In genomic region chr17:10321092-10321491, GRCm38 (mm10) we compare ENCODE assay signal across 10 mouse cellular contexts. TPM values are rescaled to one million over a fixed set of nuclear protein-coding genes. Genes with fewer than 3 reads are reported as not detected.
DNase-seq lines count a peak whose midpoint lies in the region; ATAC-seq and TF ChIP-seq lines count a peak whose summit lies in the region.
"Had no signal": no experiment of that assay in that cellular context is flagged by ENCODE, and none has a peak within 500 bp of the region (broad histone marks: within the 10 kb centered on the region; RNA-seq: fewer than 3 reads in every experiment).

No protein-coding gene starts in this region.

- peaks cover 5% of the 10 kb centered on the region for H3K36me3 ChIP-seq in heart, embryonic 16.5 days (ENCODE audit: control insufficient read depth, insufficient read depth)
- H3K36me3 ChIP-seq in MEL (ENCODE audit: control insufficient read depth in 1 of 2, insufficient read depth in 2 of 2, low read length in 2 of 2), result peaks cover 0 to 9% of the 10 kb centered on the region in 2 experiments; a peak in 2 of 4 replicates
- peaks cover 8% of the 10 kb centered on the region; the same call in 1 of the 2 replicates for H3K36me3 ChIP-seq in forebrain, embryonic 12.5 days (replicated peaks)
- H3K36me3 ChIP-seq in liver, embryonic 14.5 days (replicated peaks; ENCODE audit: control insufficient read depth, insufficient read depth, low read depth), result no peaks in the 10 kb centered on the region
- H3K36me3 ChIP-seq: intestine, embryonic 15.5 days had no signal

- peak overlapping the region; percentile 64 for H3K4me2 ChIP-seq in heart, embryonic 16.5 days (ENCODE audit: low read depth, low read length)
- peak overlapping the region; percentile 51 for H3K4me2 ChIP-seq in forebrain, embryonic 12.5 days
- H3K4me2 ChIP-seq in liver, embryonic 14.5 days (ENCODE audit: low read depth), result peak overlapping the region; percentile 11; the same call in 1 of the 2 replicates

- H3K9me3 ChIP-seq in heart, embryonic 16.5 days (replicated peaks; ENCODE audit: control insufficient read depth, low read length), result 0 out of 2 replicates have a peak, but pooled peaks cover 3% of the 10 kb centered on the region
- no peaks in the 10 kb centered on the region for H3K9me3 ChIP-seq in MEL (replicated peaks; ENCODE audit: insufficient read depth, low read length)
- H3K9me3 ChIP-seq in forebrain, embryonic 12.5 days, result 0 out of 2 replicates have a peak, but pooled peaks cover 3% of the 10 kb centered on the region
- no peaks in the 10 kb centered on the region for H3K9me3 ChIP-seq in liver, embryonic 14.5 days (ENCODE audit: control insufficient read depth, low read length)
- H3K9me3 ChIP-seq: intestine, embryonic 15.5 days had no signal

- TF ChIP-seq RAD21 in MEL (IDR thresholded peaks at IDR 0.05; ENCODE audit: low read depth, low read length), result no peak

- peaks cover 18% of the 10 kb centered on the region for H3K4me1 ChIP-seq in heart, embryonic 16.5 days (ENCODE audit: control insufficient read depth, insufficient read depth, low read length)
- H3K4me1 ChIP-seq in MEL (ENCODE audit: control insufficient read depth in 1 of 2, insufficient read depth in 2 of 2, low read length in 2 of 2), result no peaks in the 10 kb centered on the region; a peak in 1 of 4 replicates
- peaks cover 15% of the 10 kb centered on the region for H3K4me1 ChIP-seq in forebrain, embryonic 12.5 days
- H3K4me1 ChIP-seq in liver, embryonic 14.5 days (replicated peaks; ENCODE audit: control insufficient read depth in 2 of 2, insufficient read depth in 2 of 2, low read length in 1 of 2), result peaks cover 0 to 7% of the 10 kb centered on the region in 2 experiments; a peak in 3 of 4 replicates
- H3K4me1 ChIP-seq: intestine, embryonic 15.5 days had no signal

- WGBS in heart, embryonic 16.5 days, result 18% methylated on average over 1 of the region's 1 CpGs
- WGBS in forebrain, embryonic 12.5 days, result 4% methylated on average over 1 of the region's 1 CpGs
- WGBS in liver, embryonic 14.5 days (ENCODE audit: insufficient replicate concordance), result 40% methylated on average over 1 of the region's 1 CpGs

- TF ChIP-seq POLR2A in MEL (IDR thresholded peaks at IDR 0.05; ENCODE audit: control insufficient read depth in 1 of 2, insufficient read depth in 1 of 2, low read depth in 1 of 2, low read length in 2 of 2, poor library complexity in 1 of 2), result no peak

- DNase-seq in heart, adult 8-10 months (ENCODE audit: low spot score), result no peak
- peak; percentile 32 for DNase-seq in MEL (ENCODE audit: low read depth, low spot score)
- DNase-seq in liver, embryonic 14.5 days (ENCODE audit: low read depth in 3 of 3, low spot score in 3 of 3), result no peak
- no peak for DNase-seq in cerebellum, adult 9-11 months
- DNase-seq in layer of hippocampus, adult 8-10 months (ENCODE audit: low spot score in 2 of 2), result no peak
- no peak for DNase-seq in frontal cortex, postnatal 25 days (ENCODE audit: low spot score in 2 of 2)
- DNase-seq: adrenal gland, adult 2 months had no signal

- TF ChIP-seq CTCF in MEL (IDR thresholded peaks at IDR 0.05 in 2 of 3, conservative IDR thresholded peaks at IDR 0.05 in 1 of 3; ENCODE audit: control insufficient read depth in 1 of 3, insufficient read depth in 1 of 3, low read depth in 2 of 3, low read length in 3 of 3, poor library complexity in 1 of 3, severe bottlenecking in 1 of 3), result no peak
- TF ChIP-seq CTCF in liver, embryonic 14.5 days (IDR thresholded peaks at IDR 0.05; ENCODE audit: low read depth), result no peak

- H3K27me3 ChIP-seq in heart, embryonic 16.5 days (ENCODE audit: control insufficient read depth, insufficient read depth, low read length), result no peaks in the 10 kb centered on the region
- H3K27me3 ChIP-seq in MEL (ENCODE audit: control insufficient read depth in 1 of 2, insufficient read depth in 2 of 2, low read length in 2 of 2), result no peaks in the 10 kb centered on the region
- no peaks in the 10 kb centered on the region for H3K27me3 ChIP-seq in forebrain, embryonic 12.5 days
- H3K27me3 ChIP-seq in liver, embryonic 14.5 days (ENCODE audit: control insufficient read depth, insufficient read depth, low read length), result peaks cover 4% of the 10 kb centered on the region; the same call in 1 of the 2 replicates
- H3K27me3 ChIP-seq: intestine, embryonic 15.5 days had no signal

- H3K9ac ChIP-seq in heart, embryonic 16.5 days (ENCODE audit: low read length), result peak overlapping the region; percentile 60; the same call in 1 of the 2 replicates
- H3K9ac ChIP-seq in MEL (ENCODE audit: control insufficient read depth, low read depth, low read length, poor library complexity, severe bottlenecking), result no peak overlapping the region
- H3K9ac ChIP-seq in forebrain, embryonic 12.5 days, result peak overlapping the region; percentile 49; the same call in 1 of the 2 replicates
- H3K9ac ChIP-seq in liver, embryonic 14.5 days (replicated peaks), result no peak overlapping the region
- H3K9ac ChIP-seq: intestine, embryonic 15.5 days had no signal

- peak overlapping the region; percentile 38 for H3K4me3 ChIP-seq in heart, embryonic 16.5 days (ENCODE audit: low read length)
- H3K4me3 ChIP-seq in MEL (ENCODE audit: control insufficient read depth in 1 of 2, insufficient read depth in 1 of 2, low read depth in 2 of 2, low read length in 2 of 2), result peak overlapping the region in 1 of 2 experiments; percentile 92; a peak in 1 of 4 replicates
- peak overlapping the region; percentile 24 for H3K4me3 ChIP-seq in forebrain, embryonic 12.5 days (replicated peaks)
- H3K4me3 ChIP-seq in liver, embryonic 14.5 days (ENCODE audit: insufficient read depth in 1 of 2, low read depth in 2 of 2, low read length in 2 of 2), result no peak overlapping the region

- peak overlapping the region; percentile 83 for H3K27ac ChIP-seq in heart, embryonic 16.5 days (ENCODE audit: low read length)
- no peak overlapping the region for H3K27ac ChIP-seq in MEL (ENCODE audit: control insufficient read depth, low read depth, low read length)
- 0 out of 2 replicates have a peak overlapping the region, but pooled peaks have one; percentile 25 for H3K27ac ChIP-seq in forebrain, embryonic 12.5 days
- H3K27ac ChIP-seq in liver, embryonic 14.5 days, result no peak overlapping the region
- H3K27ac ChIP-seq: intestine, embryonic 15.5 days had no signal

- peaks cover 28% of the 10 kb centered on the region for H3K79me2 ChIP-seq in MEL (ENCODE audit: control insufficient read depth, insufficient read depth, low read length, poor library complexity)

- no peak for ATAC-seq in heart, embryonic 16.5 days (replicated peaks; ENCODE audit: extremely low read depth, insufficient read depth, low FRiP score)
- ATAC-seq in forebrain, embryonic 12.5 days (ENCODE audit: low FRiP score), result no peak
- ATAC-seq in liver, embryonic 14.5 days (ENCODE audit: insufficient read depth), result no peak
- ATAC-seq: intestine, embryonic 15.5 days had no signal

- TF ChIP-seq EP300 in MEL (IDR thresholded peaks at IDR 0.05; ENCODE audit: low read depth in 1 of 2, low read length in 2 of 2), result no peak
- TF ChIP-seq EP300 in liver, embryonic 14.5 days (IDR thresholded peaks at IDR 0.05; ENCODE audit: low read depth), result no peak

TF ChIP-seq in MEL, 35 proteins besides CTCF, POLR2A, EP300 and RAD21:
- TF ChIP-seq MAZ (IDR thresholded peaks at IDR 0.05; ENCODE audit: low read depth, low read length) (no peak), POLR2AphosphoS2 (IDR thresholded peaks at IDR 0.05; ENCODE audit: low read length) (no peak)

RNA-seq across cellular contexts. Expression of gene Qk, which starts 1.4 kb away (rescaled TPM):
- polyA plus RNA-seq in heart, embryonic 16.5 days (2015; fragmentation: Nextera tagmentation; extraction: Ambion mirVana), result 38.1 and 39.9 TPM in 2 replicates
- total RNA-seq in heart, adult 8-10 months (2022), result 100 to 1,000 TPM; 453 to 510 (median 503) TPM
- total RNA-seq in MEL (2012; rRNA removed), result 58.4 and 61.5 TPM in 2 replicates
- polyA plus RNA-seq in MEL (2012; ENCODE audit: insufficient read depth in 1 of 2, insufficient read length in 2 of 2, low read depth in 1 of 2, low replicate concordance in 2 of 2, missing spikeins in 1 of 2), result 1,000 to 10,000 TPM in 1 of 2 experiments, 100 to 1,000 TPM in 1; 128 to 1,938 TPM
- 63.0 and 69.3 TPM in 2 replicates for polyA plus RNA-seq in forebrain, embryonic 12.5 days (2016; fragmentation: Nextera tagmentation; extraction: Ambion mirVana)
- 22.1 and 29.4 TPM in 2 replicates for polyA plus RNA-seq in liver, embryonic 14.5 days (2012; rRNA removed)
- 9.5 and 10.2 TPM in 2 replicates for polyA plus RNA-seq in liver, embryonic 14.5 days (2014; fragmentation: Nextera tagmentation; extraction: Ambion mirVana)
- total RNA-seq in layer of hippocampus, adult 8-10 months (2022), result 100 to 1,000 TPM; 354 to 447 (median 412) TPM

Comparison
In these comparisons a context has a peak if more than half of its experiments do, and no peak if none do; other contexts are left out.
1. H3K27ac ChIP-seq: peak in heart, embryonic 16.5 days (single experiment) and forebrain, embryonic 12.5 days (single experiment); none in MEL (single experiment) and liver, embryonic 14.5 days (single experiment).
2. H3K4me2 ChIP-seq: peak in every context shown above with its lines; median percentile 64 in heart, embryonic 16.5 days; 51 in forebrain, embryonic 12.5 days; 11 in liver, embryonic 14.5 days.
3. H3K4me3 ChIP-seq: peak in heart, embryonic 16.5 days (single experiment) and forebrain, embryonic 12.5 days (single experiment); none in liver, embryonic 14.5 days (0 of 2).
4. H3K9ac ChIP-seq: peak in heart, embryonic 16.5 days (single experiment) and forebrain, embryonic 12.5 days (single experiment); none in MEL (single experiment) and liver, embryonic 14.5 days (single experiment).